Mouse (Mus musculus): Measurements from ENCODE around the gene Swap70. TPM values are rescaled to one million over a fixed set of nuclear protein-coding genes. Genes with fewer than 3 reads are reported as not detected.

The Swap70 gene
- polyA plus RNA-seq, 1 experiment from 2014 or later, result 22.7 TPM

DNA sequence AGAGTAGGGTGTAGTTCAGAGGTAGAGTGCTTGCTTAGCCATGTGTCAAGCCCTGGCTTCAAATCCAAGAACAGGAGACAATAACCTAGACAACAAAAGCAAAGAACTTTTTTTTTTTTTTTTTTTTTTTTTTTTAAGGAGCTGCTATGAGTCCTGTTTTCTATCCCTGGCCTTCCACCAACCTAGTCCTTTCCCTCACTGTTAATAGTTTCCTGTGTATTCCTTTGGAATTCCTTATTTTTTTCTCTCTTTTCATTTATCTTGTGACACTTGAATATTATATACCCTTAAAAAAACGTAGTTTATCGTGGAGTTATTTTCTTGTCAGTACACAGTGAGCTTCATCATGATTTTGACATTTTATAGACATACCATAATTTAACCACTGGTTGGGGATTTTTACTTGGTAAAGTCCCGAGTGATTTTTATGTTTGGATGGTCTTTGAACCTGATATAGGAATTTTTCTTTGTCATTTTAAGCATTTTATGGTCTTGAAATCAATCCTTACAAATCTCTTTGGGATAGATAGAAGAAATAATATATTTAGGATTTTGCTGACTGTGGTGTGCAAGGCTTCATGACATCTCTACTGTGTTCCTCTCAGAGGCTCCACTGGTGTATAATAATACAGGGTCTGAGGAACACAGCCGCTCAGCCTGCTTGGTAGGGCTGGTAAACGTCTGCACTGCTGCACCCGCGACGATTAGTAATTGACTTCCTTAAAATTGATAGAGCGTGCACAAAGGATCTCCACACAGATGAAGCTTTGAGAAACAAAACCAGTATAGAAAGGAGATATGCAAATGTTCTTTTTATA, 20.2 kb downstream of the Swap70 start:
- no peak for DNase-seq (ENCODE audit: low spot score)
- Histone ChIP-seq H3K9me3 (replicated peaks; ENCODE audit: control insufficient read depth, low read length) (no peaks in the 10 kb centered on the region), H3K27ac (replicated peaks; ENCODE audit: low read depth, low read length) (no peak overlapping the region), H3K36me3 (replicated peaks; ENCODE audit: control insufficient read depth, insufficient read depth, low read depth, low read length) (no peaks in the 10 kb centered on the region), H3K9ac (replicated peaks; ENCODE audit: low read length) (no peak overlapping the region), H3K27me3 (ENCODE audit: control insufficient read depth, insufficient read depth, low read length) (no peaks in the 10 kb centered on the region), H3K4me3 (ENCODE audit: low read depth, low read length) (no peak overlapping the region), H3K4me1 (ENCODE audit: control insufficient read depth, insufficient read depth, low read length) (no peaks in the 10 kb centered on the region), H3K4me2 (ENCODE audit: low read depth, low read length) (no peak overlapping the region)
- whole genome bisulfite sequencing, result 80% methylated on average over 9 of the region's 9 CpGs
- ATAC-seq (replicated peaks; ENCODE audit: insufficient number of reproducible peaks, low FRiP score, low TSS enrichment, low read depth), result no peak

DNA sequence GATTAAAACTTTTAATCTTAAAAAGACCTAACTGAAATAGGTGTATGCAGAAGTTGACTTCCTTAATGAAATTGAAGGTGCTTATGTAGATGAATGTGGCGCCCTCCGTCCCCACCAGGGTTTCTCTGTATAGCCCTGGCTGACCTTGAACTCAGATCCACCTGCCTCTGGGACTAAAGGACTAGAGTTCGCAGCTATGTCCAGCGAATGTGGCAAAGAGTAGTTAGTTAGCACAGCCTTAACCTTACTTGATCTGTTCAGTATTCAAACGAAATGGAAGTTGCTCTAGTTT, 20.7 kb downstream of the Swap70 start:
- H3K9ac ChIP-seq (replicated peaks; ENCODE audit: low read length), result no peak overlapping the region
- ATAC-seq (replicated peaks; ENCODE audit: insufficient number of reproducible peaks, low FRiP score, low TSS enrichment, low read depth) (no peak), DNase-seq (ENCODE audit: low spot score) (no peak)
- H3K4me3 ChIP-seq (ENCODE audit: low read depth, low read length), result no peak overlapping the region
- no peaks in the 10 kb centered on the region for H3K27me3 ChIP-seq (ENCODE audit: control insufficient read depth, insufficient read depth, low read length)
- 95% methylated on average over 5 of the region's 5 CpGs for WGBS
- H3K36me3 ChIP-seq (replicated peaks; ENCODE audit: control insufficient read depth, insufficient read depth, low read depth, low read length), result no peaks in the 10 kb centered on the region
- no peaks in the 10 kb centered on the region for H3K4me1 ChIP-seq (ENCODE audit: control insufficient read depth, insufficient read depth, low read length)
- H3K27ac ChIP-seq (replicated peaks; ENCODE audit: low read depth, low read length), result no peak overlapping the region
- H3K4me2 ChIP-seq (ENCODE audit: low read depth, low read length), result no peak overlapping the region
- H3K9me3 ChIP-seq (replicated peaks; ENCODE audit: control insufficient read depth, low read length), result no peaks in the 10 kb centered on the region

DNA sequence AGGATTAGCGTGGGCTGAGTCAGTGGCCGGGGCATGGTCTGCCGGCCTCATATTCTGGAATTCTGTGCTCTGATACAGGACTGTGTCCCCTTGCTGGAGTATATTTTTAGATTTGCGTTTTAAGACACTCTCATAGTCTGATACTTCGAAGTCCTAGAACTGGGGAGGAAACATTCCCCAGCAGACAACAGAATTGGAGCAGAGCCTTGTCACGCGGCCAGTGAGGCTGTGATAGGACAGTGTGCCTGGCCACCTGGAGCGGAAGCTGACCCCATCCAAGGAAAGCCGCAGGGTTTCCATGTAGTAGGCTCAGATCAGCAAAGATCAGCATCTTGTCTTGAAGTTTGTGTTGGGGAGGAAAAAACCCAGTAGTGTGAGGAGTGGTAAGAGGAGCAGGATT, 23.6 kb downstream of the Swap70 start:
- WGBS, result 94% methylated on average over 9 of the region's 9 CpGs
- no peaks in the 10 kb centered on the region for H3K36me3 ChIP-seq (replicated peaks; ENCODE audit: control insufficient read depth, insufficient read depth, low read depth, low read length)
- DNase-seq (ENCODE audit: low spot score) (no peak), ATAC-seq (replicated peaks; ENCODE audit: insufficient number of reproducible peaks, low FRiP score, low TSS enrichment, low read depth) (no peak)
- no peak overlapping the region for H3K4me2 ChIP-seq (ENCODE audit: low read depth, low read length)
- H3K9ac ChIP-seq (replicated peaks; ENCODE audit: low read length), result no peak overlapping the region
- no peak overlapping the region for H3K27ac ChIP-seq (replicated peaks; ENCODE audit: low read depth, low read length)
- H3K9me3 ChIP-seq (replicated peaks; ENCODE audit: control insufficient read depth, low read length), result no peaks in the 10 kb centered on the region
- no peaks in the 10 kb centered on the region for H3K4me1 ChIP-seq (ENCODE audit: control insufficient read depth, insufficient read depth, low read length)
- no peaks in the 10 kb centered on the region for H3K27me3 ChIP-seq (ENCODE audit: control insufficient read depth, insufficient read depth, low read length)
- H3K4me3 ChIP-seq (ENCODE audit: low read depth, low read length), result no peak overlapping the region

DNA sequence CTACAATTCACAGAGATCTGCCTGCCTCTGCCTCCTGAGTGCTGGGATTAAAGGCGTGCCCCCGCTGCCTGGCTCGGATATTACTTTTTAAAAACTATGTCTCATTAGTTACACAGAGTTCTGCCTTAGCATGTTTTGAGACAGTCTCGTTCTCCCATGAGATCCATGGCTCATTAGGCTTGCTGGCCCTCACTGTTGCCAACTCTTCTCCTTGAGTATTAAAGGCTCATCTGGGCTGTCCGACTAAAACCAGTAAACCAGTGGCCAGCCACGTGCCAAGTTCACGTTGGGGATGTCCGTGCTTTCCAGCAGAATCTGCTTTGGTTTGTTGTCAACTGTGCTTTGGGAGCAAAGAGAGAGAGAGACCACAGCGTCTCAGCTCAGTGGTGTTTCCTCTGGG, 25.0 kb downstream of the Swap70 start:
- no peak overlapping the region for H3K27ac ChIP-seq (replicated peaks; ENCODE audit: low read depth, low read length)
- no peak overlapping the region for H3K4me2 ChIP-seq (ENCODE audit: low read depth, low read length)
- no peaks in the 10 kb centered on the region for H3K27me3 ChIP-seq (ENCODE audit: control insufficient read depth, insufficient read depth, low read length)
- H3K36me3 ChIP-seq (replicated peaks; ENCODE audit: control insufficient read depth, insufficient read depth, low read depth, low read length), result no peaks in the 10 kb centered on the region
- no peaks in the 10 kb centered on the region for H3K9me3 ChIP-seq (replicated peaks; ENCODE audit: control insufficient read depth, low read length)
- DNase-seq (ENCODE audit: low spot score) (no peak), ATAC-seq (replicated peaks; ENCODE audit: insufficient number of reproducible peaks, low FRiP score, low TSS enrichment, low read depth) (no peak)
- WGBS, result 92% methylated on average over 9 of the region's 9 CpGs
- H3K4me1 ChIP-seq (ENCODE audit: control insufficient read depth, insufficient read depth, low read length), result no peaks in the 10 kb centered on the region
- H3K4me3 ChIP-seq (ENCODE audit: low read depth, low read length), result no peak overlapping the region
- H3K9ac ChIP-seq (replicated peaks; ENCODE audit: low read length), result no peak overlapping the region

DNA sequence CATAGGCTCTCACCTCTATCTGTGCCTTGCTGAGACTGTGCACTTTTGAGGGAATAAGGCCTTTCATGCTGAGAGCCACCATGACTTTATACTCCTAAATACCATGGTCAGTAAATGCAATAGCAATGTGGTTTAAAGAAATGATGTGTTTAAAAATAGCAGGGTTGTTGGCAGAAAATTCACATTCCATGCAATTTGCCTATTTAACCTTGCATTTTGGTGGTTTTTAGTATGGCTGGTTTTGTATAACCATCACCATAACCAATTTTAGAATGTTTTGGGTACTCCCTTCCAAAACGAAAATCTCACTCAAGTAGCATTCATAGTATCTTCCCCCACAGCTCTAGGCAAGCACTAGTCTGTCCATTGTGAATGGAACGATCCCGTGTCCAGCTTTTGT, 26.3 kb downstream of the Swap70 start:
- no peak for DNase-seq (ENCODE audit: low spot score)
- no peak for ATAC-seq (replicated peaks; ENCODE audit: insufficient number of reproducible peaks, low FRiP score, low TSS enrichment, low read depth)
- 95% methylated on average over 3 of the region's 3 CpGs for WGBS

DNA sequence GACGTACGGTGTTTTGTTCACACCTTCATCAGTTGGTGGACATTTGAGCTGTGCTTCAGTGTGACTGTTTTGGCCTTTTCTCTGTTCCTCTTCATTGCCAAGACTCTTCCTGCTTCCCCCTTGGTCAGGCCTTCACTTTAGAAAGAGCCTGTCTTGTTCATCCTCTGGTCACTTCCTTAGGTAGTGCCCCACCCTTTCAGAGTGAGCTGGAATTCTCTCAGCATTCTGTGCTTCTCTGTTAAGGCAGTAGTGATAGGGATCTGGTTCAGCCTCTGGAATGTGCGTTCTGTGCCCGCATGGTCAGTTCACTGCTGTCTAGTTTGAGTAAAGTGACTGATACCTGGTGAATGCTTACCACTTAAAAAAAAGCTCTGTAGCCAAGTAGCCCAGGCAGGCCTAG, 27.2 kb downstream of the Swap70 start:
- H3K9ac ChIP-seq (replicated peaks; ENCODE audit: low read length), result no peak overlapping the region
- H3K9me3 ChIP-seq (replicated peaks; ENCODE audit: control insufficient read depth, low read length), result no peaks in the 10 kb centered on the region
- no peak overlapping the region for H3K4me3 ChIP-seq (ENCODE audit: low read depth, low read length)
- no peaks in the 10 kb centered on the region for H3K36me3 ChIP-seq (replicated peaks; ENCODE audit: control insufficient read depth, insufficient read depth, low read depth, low read length)
- H3K27ac ChIP-seq (replicated peaks; ENCODE audit: low read depth, low read length), result no peak overlapping the region
- no peaks in the 10 kb centered on the region for H3K4me1 ChIP-seq (ENCODE audit: control insufficient read depth, insufficient read depth, low read length)
- 95% methylated on average over 4 of the region's 4 CpGs for WGBS
- no peak overlapping the region for H3K4me2 ChIP-seq (ENCODE audit: low read depth, low read length)
- DNase-seq (ENCODE audit: low spot score) (no peak), ATAC-seq (replicated peaks; ENCODE audit: insufficient number of reproducible peaks, low FRiP score, low TSS enrichment, low read depth) (no peak)
- H3K27me3 ChIP-seq (ENCODE audit: control insufficient read depth, insufficient read depth, low read length), result no peaks in the 10 kb centered on the region

More for the DNA sequence above, 26.3 kb downstream of the Swap70 start:
- H3K9ac ChIP-seq (replicated peaks; ENCODE audit: low read length), result no peak overlapping the region
- no peak overlapping the region for H3K4me3 ChIP-seq (ENCODE audit: low read depth, low read length)
- no peaks in the 10 kb centered on the region for H3K9me3 ChIP-seq (replicated peaks; ENCODE audit: control insufficient read depth, low read length)
- H3K36me3 ChIP-seq (replicated peaks; ENCODE audit: control insufficient read depth, insufficient read depth, low read depth, low read length), result no peaks in the 10 kb centered on the region
- H3K4me1 ChIP-seq (ENCODE audit: control insufficient read depth, insufficient read depth, low read length), result no peaks in the 10 kb centered on the region
- no peak overlapping the region for H3K4me2 ChIP-seq (ENCODE audit: low read depth, low read length)
- H3K27ac ChIP-seq (replicated peaks; ENCODE audit: low read depth, low read length), result no peak overlapping the region
- no peaks in the 10 kb centered on the region for H3K27me3 ChIP-seq (ENCODE audit: control insufficient read depth, insufficient read depth, low read length)

DNA sequence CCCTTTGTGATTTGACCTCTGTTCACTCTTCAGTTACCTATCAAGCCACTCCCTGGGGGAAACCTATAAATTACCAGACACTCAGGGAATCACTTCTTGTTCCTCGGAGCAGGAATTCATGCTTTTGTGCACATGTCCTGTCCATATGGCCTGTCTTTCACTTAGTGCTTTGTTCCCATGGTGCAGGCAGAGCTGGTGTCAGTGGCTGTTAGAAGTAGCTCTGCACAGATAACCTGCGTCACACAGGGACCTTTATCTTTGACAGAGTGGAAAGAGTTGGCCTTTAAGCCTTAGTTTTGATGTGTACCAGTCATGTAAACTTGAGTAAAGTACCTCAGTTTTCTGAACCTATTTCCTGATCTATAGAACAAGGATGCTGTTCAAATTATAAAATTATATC, 32.4 kb downstream of the Swap70 start:
- DNase-seq (ENCODE audit: low spot score) (no peak), ATAC-seq (replicated peaks; ENCODE audit: insufficient number of reproducible peaks, low FRiP score, low TSS enrichment, low read depth) (no peak)
- Histone ChIP-seq H3K4me1 (ENCODE audit: control insufficient read depth, insufficient read depth, low read length) (no peaks in the 10 kb centered on the region), H3K36me3 (replicated peaks; ENCODE audit: control insufficient read depth, insufficient read depth, low read depth, low read length) (no peaks in the 10 kb centered on the region), H3K4me2 (ENCODE audit: low read depth, low read length) (no peak overlapping the region), H3K9ac (replicated peaks; ENCODE audit: low read length) (no peak overlapping the region), H3K27ac (replicated peaks; ENCODE audit: low read depth, low read length) (no peak overlapping the region), H3K9me3 (replicated peaks; ENCODE audit: control insufficient read depth, low read length) (no peaks in the 10 kb centered on the region), H3K4me3 (ENCODE audit: low read depth, low read length) (no peak overlapping the region), H3K27me3 (ENCODE audit: control insufficient read depth, insufficient read depth, low read length) (no peaks in the 10 kb centered on the region)
- 81% methylated on average over 2 of the region's 2 CpGs for WGBS

DNA sequence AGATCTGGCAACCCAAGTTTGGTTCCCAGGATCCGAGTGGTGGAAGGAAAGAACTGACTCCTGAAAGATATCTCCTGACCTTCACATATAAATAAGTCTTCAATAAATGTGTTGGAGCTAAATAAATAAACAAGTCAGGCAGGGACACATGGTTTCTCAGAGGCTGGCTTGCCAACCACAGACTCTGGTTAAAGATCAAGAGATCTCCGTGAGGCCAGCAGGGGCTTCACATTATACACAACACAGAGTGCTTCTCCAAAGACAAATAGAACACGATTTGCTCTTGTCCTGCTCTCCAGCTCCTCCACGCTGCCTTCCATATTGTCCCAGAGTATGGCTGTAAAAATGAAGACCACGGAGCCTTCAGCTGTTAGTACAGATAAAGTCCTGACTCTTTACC, 32.9 kb downstream of the Swap70 start:
- no peak for DNase-seq (ENCODE audit: low spot score)
- ATAC-seq (replicated peaks; ENCODE audit: insufficient number of reproducible peaks, low FRiP score, low TSS enrichment, low read depth), result no peak
- WGBS, result 79% methylated on average over 5 of the region's 5 CpGs
- no peaks in the 10 kb centered on the region for H3K36me3 ChIP-seq (replicated peaks; ENCODE audit: control insufficient read depth, insufficient read depth, low read depth, low read length)
- no peaks in the 10 kb centered on the region for H3K9me3 ChIP-seq (replicated peaks; ENCODE audit: control insufficient read depth, low read length)
- H3K27me3 ChIP-seq (ENCODE audit: control insufficient read depth, insufficient read depth, low read length), result no peaks in the 10 kb centered on the region
- no peak overlapping the region for H3K4me3 ChIP-seq (ENCODE audit: low read depth, low read length)
- H3K9ac ChIP-seq (replicated peaks; ENCODE audit: low read length), result no peak overlapping the region
- H3K4me2 ChIP-seq (ENCODE audit: low read depth, low read length), result no peak overlapping the region
- H3K4me1 ChIP-seq (ENCODE audit: control insufficient read depth, insufficient read depth, low read length), result no peaks in the 10 kb centered on the region
- no peak overlapping the region for H3K27ac ChIP-seq (replicated peaks; ENCODE audit: low read depth, low read length)

Data from embryonic facial prominence, embryonic 11.5 days (tissue).